Mouse (Mus musculus): ENCODE measurements around the gene Manba. TPM values are rescaled to one million over a fixed set of nuclear protein-coding genes. Genes with fewer than 3 reads are reported as not detected.
"Not testable (repeated sequence)": the region's sequence is repeated elsewhere in the genome, so short reads cannot be mapped to it uniquely, and the experiment has no call there.

Gene Manba
- polyA plus RNA-seq, 1 experiment from 2014 or later: 5.8 TPM

DNA sequence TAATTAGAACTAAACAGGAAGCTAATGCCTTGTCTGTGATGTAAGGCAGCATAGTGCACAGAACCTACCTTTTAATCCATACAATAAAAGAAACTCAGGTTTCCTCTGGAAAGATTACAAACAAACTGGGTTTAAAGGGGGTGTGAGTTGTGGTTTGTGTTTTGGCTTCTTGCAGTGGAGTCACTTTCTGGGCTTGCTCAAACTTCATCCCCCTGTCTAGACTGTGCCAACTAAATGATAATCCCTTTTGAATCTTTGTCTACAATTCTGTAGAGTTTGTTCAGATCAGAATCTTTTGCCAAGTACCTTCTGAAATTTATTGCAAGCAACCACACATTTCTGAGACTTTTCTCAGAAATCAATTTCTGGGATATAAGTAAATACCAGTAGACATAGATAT, 40.5 kb upstream of the Manba start:
- H3K27me3 ChIP-seq (ENCODE audit: control insufficient read depth, insufficient read depth, low read length): no peaks in the 10 kb centered on the region
- H3K4me1 ChIP-seq (ENCODE audit: control insufficient read depth, insufficient read depth, low read length): peaks cover 6% of the 10 kb centered on the region
- no peak overlapping the region for H3K9ac ChIP-seq (ENCODE audit: low read length)
- H3K36me3 ChIP-seq (ENCODE audit: control insufficient read depth, insufficient read depth, low read length): no peaks in the 10 kb centered on the region
- no peaks in the 10 kb centered on the region for H3K9me3 ChIP-seq (ENCODE audit: control insufficient read depth, low read length)
- H3K27ac ChIP-seq (ENCODE audit: low read depth, low read length): no peak overlapping the region
- H3K4me2 ChIP-seq: no peak overlapping the region
- no peak overlapping the region for H3K4me3 ChIP-seq (ENCODE audit: low read depth, low read length)
- no peak for DNase-seq (ENCODE audit: low spot score, missing footprints)
- no peak for ATAC-seq (ENCODE audit: low FRiP score)

DNA sequence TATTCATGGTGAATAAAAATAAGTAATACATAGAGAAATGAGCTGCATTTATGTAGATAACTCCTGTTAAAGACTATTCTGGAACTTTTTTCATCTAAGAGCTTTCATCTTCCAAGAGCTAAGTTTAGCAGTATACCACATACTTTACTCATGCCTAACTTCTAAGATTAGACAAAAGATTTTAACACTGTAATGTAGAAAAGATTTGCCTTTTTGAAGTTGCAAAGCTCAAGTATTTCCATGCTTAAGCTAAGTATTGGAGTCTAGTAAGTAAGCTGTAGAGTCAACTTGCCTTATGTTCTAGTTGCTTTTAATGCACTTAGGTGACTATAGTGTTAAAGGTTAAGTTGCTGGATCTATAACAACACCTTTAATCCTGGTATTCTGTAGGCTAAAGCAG, 26.4 kb upstream of the Manba start:
- no peak overlapping the region for H3K4me3 ChIP-seq (ENCODE audit: low read depth, low read length)
- H3K27ac ChIP-seq (ENCODE audit: low read depth, low read length): no peak overlapping the region
- peaks cover 4% of the 10 kb centered on the region; the same call in 1 of the 2 replicates for H3K36me3 ChIP-seq (ENCODE audit: control insufficient read depth, insufficient read depth, low read length)
- H3K4me2 ChIP-seq: no peak overlapping the region
- H3K9me3 ChIP-seq (ENCODE audit: control insufficient read depth, low read length): no peaks in the 10 kb centered on the region
- no peaks in the 10 kb centered on the region for H3K4me1 ChIP-seq (ENCODE audit: control insufficient read depth, insufficient read depth, low read length)
- no peak overlapping the region for H3K9ac ChIP-seq (ENCODE audit: low read length)
- no peaks in the 10 kb centered on the region for H3K27me3 ChIP-seq (ENCODE audit: control insufficient read depth, insufficient read depth, low read length)
- DNase-seq (ENCODE audit: low spot score, missing footprints) (no peak), ATAC-seq (ENCODE audit: low FRiP score) (no peak)

DNA sequence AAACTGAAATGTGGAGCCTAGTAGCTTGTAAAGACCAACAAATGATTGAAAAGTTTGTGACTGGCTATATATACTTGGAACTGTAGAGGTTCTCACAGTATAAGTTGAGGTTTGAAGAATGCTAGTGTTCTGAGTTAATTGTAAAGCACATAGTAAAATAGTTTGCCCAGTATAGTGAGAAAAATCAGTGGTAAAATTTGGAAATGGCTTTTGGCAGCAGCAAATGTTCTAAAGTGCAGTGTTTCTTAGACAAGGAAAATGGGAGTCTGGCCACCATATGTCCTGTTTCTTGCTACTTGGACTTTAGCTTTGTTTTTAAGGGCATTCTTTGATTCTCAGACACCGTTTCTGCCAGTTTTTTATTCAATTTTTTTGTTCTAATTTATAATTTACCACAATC, 17.0 kb upstream of the Manba start:
- Histone ChIP-seq H3K36me3 (ENCODE audit: control insufficient read depth, insufficient read depth, low read length) (no peaks in the 10 kb centered on the region), H3K27ac (ENCODE audit: low read depth, low read length) (no peak overlapping the region), H3K27me3 (ENCODE audit: control insufficient read depth, insufficient read depth, low read length) (no peaks in the 10 kb centered on the region), H3K4me2 (no peak overlapping the region), H3K4me3 (ENCODE audit: low read depth, low read length) (no peak overlapping the region), H3K9me3 (ENCODE audit: control insufficient read depth, low read length) (no peaks in the 10 kb centered on the region), H3K4me1 (ENCODE audit: control insufficient read depth, insufficient read depth, low read length) (no peaks in the 10 kb centered on the region), H3K9ac (ENCODE audit: low read length) (no peak overlapping the region)
- ATAC-seq (ENCODE audit: low FRiP score) (no peak), DNase-seq (ENCODE audit: low spot score, missing footprints) (no peak)
- WGBS: 82% methylated on average over 1 of the region's 1 CpGs

DNA sequence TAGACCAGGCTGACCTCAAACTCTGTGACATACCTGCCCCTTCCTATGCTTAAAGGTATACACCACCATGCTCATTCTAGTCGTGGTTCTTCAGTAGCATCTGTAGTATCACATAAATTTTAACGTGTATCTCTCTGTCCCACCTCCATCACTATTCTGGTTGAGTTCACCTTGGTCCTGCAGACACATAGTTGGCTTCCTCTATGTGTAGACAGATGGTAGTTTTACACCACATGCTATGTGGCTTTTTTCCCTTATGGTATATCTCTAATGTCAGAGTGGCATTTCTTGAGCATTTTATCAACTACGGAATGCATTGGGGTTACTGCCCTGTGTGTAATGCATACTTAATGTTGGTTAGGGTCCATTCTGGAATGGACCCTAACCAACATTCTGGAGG, 16.3 kb upstream of the Manba start:
- DNase-seq (ENCODE audit: low spot score, missing footprints): no peak
- no peak overlapping the region for H3K4me2 ChIP-seq
- ATAC-seq (ENCODE audit: low FRiP score): 0 out of 2 replicates have a peak, but pooled peaks have one; percentile 15
- no peak overlapping the region for H3K4me3 ChIP-seq (ENCODE audit: low read depth, low read length)
- H3K36me3 ChIP-seq (ENCODE audit: control insufficient read depth, insufficient read depth, low read length): no peaks in the 10 kb centered on the region
- H3K27me3 ChIP-seq (ENCODE audit: control insufficient read depth, insufficient read depth, low read length): no peaks in the 10 kb centered on the region
- H3K9ac ChIP-seq (ENCODE audit: low read length): no peak overlapping the region
- H3K9me3 ChIP-seq (ENCODE audit: control insufficient read depth, low read length): no peaks in the 10 kb centered on the region
- no peak overlapping the region for H3K27ac ChIP-seq (ENCODE audit: low read depth, low read length)
- WGBS: 55% methylated on average over 3 of the region's 3 CpGs
- no peaks in the 10 kb centered on the region for H3K4me1 ChIP-seq (ENCODE audit: control insufficient read depth, insufficient read depth, low read length)

DNA sequence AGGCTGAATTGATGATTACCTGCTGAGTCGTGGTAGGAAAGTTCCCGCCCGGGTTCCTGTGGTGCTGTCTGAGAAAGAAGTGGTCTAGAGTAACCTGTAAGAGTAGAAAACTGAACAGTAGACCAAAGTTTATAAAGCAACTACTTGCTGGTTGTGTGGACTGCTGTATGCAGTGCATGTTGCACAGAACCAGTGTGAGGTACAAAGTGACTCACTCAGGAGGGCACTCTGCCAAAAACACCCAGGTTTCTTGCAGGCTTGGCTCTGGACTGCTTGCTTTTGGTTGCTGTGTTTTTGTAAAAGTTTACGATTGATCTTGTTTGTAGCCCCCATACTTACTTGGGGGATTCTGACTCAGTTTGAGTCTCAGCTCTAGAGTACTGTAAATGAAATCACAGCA, 15.4 kb upstream of the Manba start:
- ATAC-seq (ENCODE audit: low FRiP score): no peak
- Histone ChIP-seq H3K4me3 (ENCODE audit: low read depth, low read length) (no peak overlapping the region), H3K27me3 (ENCODE audit: control insufficient read depth, insufficient read depth, low read length) (no peaks in the 10 kb centered on the region), H3K27ac (ENCODE audit: low read depth, low read length) (no peak overlapping the region), H3K4me1 (ENCODE audit: control insufficient read depth, insufficient read depth, low read length) (no peaks in the 10 kb centered on the region), H3K9ac (ENCODE audit: low read length) (no peak overlapping the region), H3K4me2 (no peak overlapping the region), H3K36me3 (ENCODE audit: control insufficient read depth, insufficient read depth, low read length) (no peaks in the 10 kb centered on the region), H3K9me3 (ENCODE audit: control insufficient read depth, low read length) (no peaks in the 10 kb centered on the region)
- DNase-seq (ENCODE audit: low spot score, missing footprints): peak; percentile 86
- 61% methylated on average over 4 of the region's 4 CpGs for WGBS

DNA sequence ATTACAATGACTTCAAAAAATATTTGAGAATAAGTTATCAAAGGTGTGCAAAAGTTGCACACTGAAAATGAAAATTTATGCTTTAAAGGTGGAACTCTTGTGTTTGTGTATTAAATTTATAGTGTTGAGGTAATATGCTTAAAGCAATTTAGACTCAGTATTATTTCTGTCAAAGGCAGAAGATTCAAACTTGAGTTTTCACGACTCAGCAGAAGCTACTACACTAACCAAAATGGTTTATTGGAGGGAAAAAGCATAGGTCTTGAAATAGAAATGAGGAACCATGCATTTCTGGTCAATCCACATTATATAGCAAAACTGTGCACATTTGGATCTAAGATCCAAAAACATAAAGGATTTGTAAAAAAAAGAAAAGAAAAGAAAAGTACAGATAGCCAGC, 14.6 kb upstream of the Manba start:
- Histone ChIP-seq H3K4me2 (no peak overlapping the region), H3K9ac (ENCODE audit: low read length) (no peak overlapping the region), H3K36me3 (ENCODE audit: control insufficient read depth, insufficient read depth, low read length) (no peaks in the 10 kb centered on the region), H3K27ac (ENCODE audit: low read depth, low read length) (no peak overlapping the region), H3K4me3 (ENCODE audit: low read depth, low read length) (no peak overlapping the region), H3K27me3 (ENCODE audit: control insufficient read depth, insufficient read depth, low read length) (no peaks in the 10 kb centered on the region), H3K4me1 (ENCODE audit: control insufficient read depth, insufficient read depth, low read length) (no peaks in the 10 kb centered on the region), H3K9me3 (ENCODE audit: control insufficient read depth, low read length) (no peaks in the 10 kb centered on the region)
- DNase-seq (ENCODE audit: low spot score, missing footprints): no peak
- 87% methylated on average over 1 of the region's 1 CpGs for WGBS
- ATAC-seq (ENCODE audit: low FRiP score): no peak

DNA sequence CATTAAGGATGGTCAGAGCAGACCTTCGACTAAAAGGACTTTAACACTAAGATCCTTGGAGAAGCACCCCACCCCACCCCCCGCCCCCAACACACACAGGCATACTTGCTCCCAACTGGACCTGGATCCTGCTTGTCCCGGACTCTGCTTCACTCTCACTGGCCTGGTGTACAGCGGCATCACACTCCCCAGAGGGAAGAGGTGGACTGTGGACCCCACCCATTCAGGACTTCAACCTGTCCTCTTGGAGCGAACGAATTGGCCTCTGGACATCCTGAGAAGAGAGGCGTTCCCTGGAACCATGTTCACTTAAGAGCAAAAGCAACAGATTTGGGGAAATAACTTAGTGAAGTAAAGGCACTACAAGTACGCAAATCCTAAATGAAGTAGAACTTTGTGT, 10.4 kb upstream of the Manba start:
- Histone ChIP-seq H3K4me2 (no peak overlapping the region), H3K27me3 (ENCODE audit: control insufficient read depth, insufficient read depth, low read length) (no peaks in the 10 kb centered on the region), H3K9ac (ENCODE audit: low read length) (no peak overlapping the region), H3K36me3 (ENCODE audit: control insufficient read depth, insufficient read depth, low read length) (no peaks in the 10 kb centered on the region), H3K27ac (ENCODE audit: low read depth, low read length) (no peak overlapping the region), H3K9me3 (ENCODE audit: control insufficient read depth, low read length) (no peaks in the 10 kb centered on the region), H3K4me1 (ENCODE audit: control insufficient read depth, insufficient read depth, low read length) (no peaks in the 10 kb centered on the region), H3K4me3 (ENCODE audit: low read depth, low read length) (no peak overlapping the region)
- no peak for DNase-seq (ENCODE audit: low spot score, missing footprints)
- WGBS: 86% methylated on average over 8 of the region's 8 CpGs
- no peak for ATAC-seq (ENCODE audit: low FRiP score)

DNA sequence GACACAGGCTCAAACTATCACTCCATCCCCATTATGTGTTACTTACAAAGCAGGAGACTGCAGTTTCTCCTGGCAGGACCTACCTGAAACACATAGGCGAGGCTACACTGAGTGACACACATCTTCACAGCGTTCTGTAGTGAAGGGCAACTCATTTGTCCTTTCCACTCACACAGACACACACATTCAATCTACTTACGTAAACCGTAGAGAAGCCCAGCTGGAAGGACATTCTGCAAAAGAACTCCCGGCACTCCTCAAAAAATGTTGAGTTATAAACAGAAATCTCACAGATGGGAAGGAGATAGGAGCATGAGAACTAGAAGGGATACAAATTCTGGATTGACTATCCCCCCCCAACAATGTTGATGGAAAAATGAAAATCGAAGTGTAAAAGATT, 9.1 kb upstream of the Manba start:
- H3K4me3 ChIP-seq (ENCODE audit: low read depth, low read length): no peak overlapping the region
- DNase-seq (ENCODE audit: low spot score, missing footprints): no peak
- H3K9ac ChIP-seq (ENCODE audit: low read length): no peak overlapping the region
- H3K36me3 ChIP-seq (ENCODE audit: control insufficient read depth, insufficient read depth, low read length): no peaks in the 10 kb centered on the region
- no peak for ATAC-seq (ENCODE audit: low FRiP score)
- 89% methylated on average over 6 of the region's 6 CpGs for WGBS
- H3K27ac ChIP-seq (ENCODE audit: low read depth, low read length): no peak overlapping the region
- no peaks in the 10 kb centered on the region for H3K9me3 ChIP-seq (ENCODE audit: control insufficient read depth, low read length)
- H3K4me1 ChIP-seq (ENCODE audit: control insufficient read depth, insufficient read depth, low read length): no peaks in the 10 kb centered on the region
- no peaks in the 10 kb centered on the region for H3K27me3 ChIP-seq (ENCODE audit: control insufficient read depth, insufficient read depth, low read length)
- H3K4me2 ChIP-seq: no peak overlapping the region

DNA sequence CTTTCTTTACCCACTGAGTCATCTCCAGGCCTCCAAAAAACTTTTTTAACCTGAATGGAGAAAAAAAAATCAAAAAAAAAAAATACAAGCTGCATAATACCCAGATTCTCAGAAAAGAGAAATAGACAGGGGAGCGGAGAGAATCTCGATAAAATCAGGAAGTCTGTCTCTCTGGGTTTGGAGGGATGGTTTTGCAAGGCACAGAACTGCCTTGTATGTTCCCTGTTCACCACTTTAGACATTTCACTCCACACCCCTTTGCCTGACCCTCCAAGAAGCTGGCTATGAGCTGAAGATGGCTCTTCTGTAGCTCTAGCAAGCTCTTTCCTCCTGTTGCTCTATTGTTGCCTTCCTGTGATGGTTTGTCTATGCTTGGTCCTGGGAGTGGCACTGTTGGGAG, 8.4 kb upstream of the Manba start:
- Histone ChIP-seq H3K4me1 (ENCODE audit: control insufficient read depth, insufficient read depth, low read length) (no peaks in the 10 kb centered on the region), H3K36me3 (ENCODE audit: control insufficient read depth, insufficient read depth, low read length) (no peaks in the 10 kb centered on the region), H3K9ac (ENCODE audit: low read length) (no peak overlapping the region), H3K4me3 (ENCODE audit: low read depth, low read length) (no peak overlapping the region), H3K9me3 (ENCODE audit: control insufficient read depth, low read length) (no peaks in the 10 kb centered on the region), H3K4me2 (no peak overlapping the region), H3K27me3 (ENCODE audit: control insufficient read depth, insufficient read depth, low read length) (no peaks in the 10 kb centered on the region), H3K27ac (ENCODE audit: low read depth, low read length) (no peak overlapping the region)
- ATAC-seq (ENCODE audit: low FRiP score) (no peak), DNase-seq (ENCODE audit: low spot score, missing footprints) (no peak)
- WGBS: 93% methylated on average over 2 of the region's 2 CpGs

DNA sequence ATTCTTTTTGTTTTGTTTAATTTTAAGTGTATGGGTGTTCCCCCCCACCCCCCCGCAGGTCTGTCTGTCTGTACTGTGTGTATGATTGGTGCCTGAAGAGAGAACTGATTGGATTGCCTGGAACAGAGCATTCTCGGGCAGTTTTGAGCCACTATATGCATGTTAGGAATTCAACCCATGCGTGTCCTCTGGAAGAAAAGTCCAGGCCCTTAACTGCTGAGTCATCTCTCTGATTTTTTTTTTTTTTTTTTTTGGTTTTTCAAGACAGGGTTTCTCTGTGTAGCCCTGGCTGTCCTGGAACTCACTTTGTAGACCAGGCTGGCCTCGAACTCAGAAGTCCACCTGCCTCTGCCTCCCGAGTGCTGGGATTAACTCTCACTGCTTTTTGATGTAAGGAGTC, 6.3 kb upstream of the Manba start:
- H3K4me3 ChIP-seq (ENCODE audit: low read depth, low read length); H3K27ac ChIP-seq (ENCODE audit: low read depth, low read length); H3K36me3 ChIP-seq (ENCODE audit: control insufficient read depth, insufficient read depth, low read length); H3K9ac ChIP-seq (ENCODE audit: low read length); H3K27me3 ChIP-seq (ENCODE audit: control insufficient read depth, insufficient read depth, low read length); DNase-seq (ENCODE audit: low spot score, missing footprints); H3K9me3 ChIP-seq (ENCODE audit: control insufficient read depth, low read length); H3K4me1 ChIP-seq (ENCODE audit: control insufficient read depth, insufficient read depth, low read length); H3K4me2 ChIP-seq; ATAC-seq (ENCODE audit: low FRiP score): not testable (repeated sequence)
- WGBS: 80% methylated on average over 5 of the region's 5 CpGs

Data from midbrain, embryonic 11.5 days (tissue).